Mouse (Mus musculus) heart, adult 2 months (tissue): ENCODE data around the gene Dkkl1. TPM values are rescaled to one million over a fixed set of nuclear protein-coding genes. Genes with fewer than 3 reads are reported as not detected.

Source experiments
- DNase-seq, 2 experiments: peaks; one replicate each; pipeline ENCODE4 v3.0.0; 2021
- H3K27ac ChIP-seq: fragments of 200-600 bp; 2 replicates; pipeline ENCODE4 v1.8.1; 2022
- H3K27me3 ChIP-seq: fragments of 200-500 bp; 2 replicates; pipeline ENCODE4 v1.6.1; 2012; ENCODE audit warnings: mild to moderate bottlenecking, low read length, inconsistent platforms, mixed read lengths; ENCODE audit not compliant: control insufficient read depth, insufficient read depth
- H3K36me3 ChIP-seq: fragments of 200-500 bp; 2 replicates; pipeline ENCODE4 v1.6.1; 2012; ENCODE audit warnings: low read length, inconsistent platforms; ENCODE audit not compliant: control insufficient read depth, insufficient read depth
- H3K4me1 ChIP-seq: fragments of 200-500 bp; 2 replicates; pipeline ENCODE4 v1.6.1; 2011; ENCODE audit warnings: low read length; ENCODE audit not compliant: control insufficient read depth, insufficient read depth
- H3K4me3 ChIP-seq: fragments of 200-600 bp; 2 replicates; pipeline ENCODE4 v1.8.1; 2022
- H3K79me2 ChIP-seq: fragments of 200-500 bp; replicated peaks from 2 replicates; pipeline ENCODE4 v1.6.1; 2012; ENCODE audit warnings: mild to moderate bottlenecking, inconsistent platforms, low read length, moderate library complexity, mixed read lengths; ENCODE audit not compliant: control insufficient read depth, insufficient read depth
- H3K9ac ChIP-seq: fragments of 200-500 bp; 2 replicates; pipeline ENCODE4 v1.6.1; 2012; ENCODE audit warnings: low read depth, mild to moderate bottlenecking, control low read depth, inconsistent platforms, low read length, mixed read lengths
- CTCF ChIP-seq: fragments of 200-600 bp; IDR thresholded peaks from 2 replicates; pipeline ENCODE4 v1.8.1; 2022; ENCODE audit warnings: antibody characterized with exemption, mild to moderate bottlenecking, moderate library complexity
- EP300 ChIP-seq: fragments of 200-500 bp; IDR thresholded peaks from 2 replicates; pipeline ENCODE4 v1.6.1; 2011; ENCODE audit warnings: low read depth, low read length, control low read depth; ENCODE audit not compliant: insufficient read depth
- POLR2A ChIP-seq: fragments of 200-500 bp; IDR thresholded peaks from 2 replicates; pipeline ENCODE4 v1.6.1; 2011; ENCODE audit warnings: mild to moderate bottlenecking, low read depth, low read length, control low read depth; ENCODE audit not compliant: insufficient read depth
- WGBS: fragments of 180-500 bp; shearing (Covaris S2); methylation state at CpG from one replicate; pipeline ENCODE4 v1.1.7; 2018; 5-methylcytosine and 5-hydroxymethylcytosine counted together
- intact Hi-C: fragments of 180-260 bp; cut with DNase I; formaldehyde crosslinking; loops from one replicate; pipeline ENCODE4 v1.15.1; 2025
- polyA plus RNA-seq: library from polyadenylated mRNA; depleted of rRNA; stranded (reverse); fragments of >200 nt; gene quantifications from 2 replicates; pipeline ENCODE4 v1.2.3, GENCODE M21; 2012
- total RNA-seq, 2 experiments: library from RNA; stranded (reverse); gene quantifications; 2 replicates each; pipeline ENCODE4 v1.2.3; 2021

Gene Dkkl1
- total and polyA plus RNA-seq, 3 experiments, result 0.37 TPM; not detected in 2

DNA sequence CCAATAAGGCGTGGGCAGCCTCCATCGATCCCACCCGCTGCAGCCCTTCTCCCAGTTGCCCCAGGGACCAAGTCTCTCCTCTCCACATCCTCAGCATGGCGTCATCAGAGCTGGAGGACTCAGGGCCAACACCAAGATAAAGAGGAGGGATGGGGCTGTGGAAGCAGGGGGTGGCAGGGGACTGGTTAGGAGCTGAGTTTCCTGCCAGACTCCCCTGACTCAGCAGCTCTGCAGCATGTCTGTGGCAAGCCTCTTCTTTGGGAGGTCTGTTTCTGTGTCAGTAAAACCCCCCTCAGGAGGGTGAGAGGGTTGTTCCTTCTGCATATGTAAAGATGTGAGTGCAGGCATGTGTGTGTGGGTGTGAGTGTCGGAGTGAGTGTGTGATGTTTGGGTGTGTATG, 15.0 kb downstream of the Dkkl1 start:
- Histone ChIP-seq H3K9ac (no peak overlapping the region), H3K27ac (no peak overlapping the region), H3K4me1 (no peaks in the 10 kb centered on the region; the same call in 1 of the 2 replicates), H3K79me2 (no peaks in the 10 kb centered on the region), H3K36me3 (no peaks in the 10 kb centered on the region), H3K4me3 (no peak overlapping the region), H3K27me3 (no peaks in the 10 kb centered on the region)
- WGBS, result 58% methylated on average over 5 of the region's 5 CpGs
- TF ChIP-seq POLR2A (no peak), EP300 (no peak), CTCF (no peak)
- intact Hi-C loops, result no loop called here
- no peak for DNase-seq

DNA sequence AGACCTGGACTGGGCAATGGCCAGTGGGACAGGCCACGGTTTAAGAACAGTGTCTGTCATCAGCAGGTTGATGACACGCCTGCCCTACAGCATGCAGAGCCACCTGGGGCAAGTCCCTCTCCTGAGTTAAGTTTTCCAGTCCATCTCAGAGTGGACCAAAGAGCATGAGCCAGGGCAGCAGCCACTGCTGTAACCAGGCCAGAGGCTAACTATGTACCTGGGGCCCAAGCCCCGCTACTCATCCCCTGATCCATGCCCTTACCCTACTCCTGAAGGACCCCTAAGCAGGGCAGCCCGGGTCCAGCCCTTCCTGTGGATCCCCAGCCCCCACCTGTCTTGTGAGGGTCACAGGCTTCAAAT, 15.8 kb downstream of the Dkkl1 start:
- Histone ChIP-seq H3K27ac (no peak overlapping the region), H3K9ac (no peak overlapping the region), H3K4me1 (no peaks in the 10 kb centered on the region; the same call in 1 of the 2 replicates), H3K79me2 (no peaks in the 10 kb centered on the region), H3K27me3 (no peaks in the 10 kb centered on the region), H3K4me3 (no peak overlapping the region), H3K36me3 (no peaks in the 10 kb centered on the region)
- TF ChIP-seq CTCF (no peak), POLR2A (no peak), EP300 (no peak)
- no peak for DNase-seq
- intact Hi-C loops, result no loop called here
- 82% methylated on average over 4 of the region's 4 CpGs for WGBS

DNA sequence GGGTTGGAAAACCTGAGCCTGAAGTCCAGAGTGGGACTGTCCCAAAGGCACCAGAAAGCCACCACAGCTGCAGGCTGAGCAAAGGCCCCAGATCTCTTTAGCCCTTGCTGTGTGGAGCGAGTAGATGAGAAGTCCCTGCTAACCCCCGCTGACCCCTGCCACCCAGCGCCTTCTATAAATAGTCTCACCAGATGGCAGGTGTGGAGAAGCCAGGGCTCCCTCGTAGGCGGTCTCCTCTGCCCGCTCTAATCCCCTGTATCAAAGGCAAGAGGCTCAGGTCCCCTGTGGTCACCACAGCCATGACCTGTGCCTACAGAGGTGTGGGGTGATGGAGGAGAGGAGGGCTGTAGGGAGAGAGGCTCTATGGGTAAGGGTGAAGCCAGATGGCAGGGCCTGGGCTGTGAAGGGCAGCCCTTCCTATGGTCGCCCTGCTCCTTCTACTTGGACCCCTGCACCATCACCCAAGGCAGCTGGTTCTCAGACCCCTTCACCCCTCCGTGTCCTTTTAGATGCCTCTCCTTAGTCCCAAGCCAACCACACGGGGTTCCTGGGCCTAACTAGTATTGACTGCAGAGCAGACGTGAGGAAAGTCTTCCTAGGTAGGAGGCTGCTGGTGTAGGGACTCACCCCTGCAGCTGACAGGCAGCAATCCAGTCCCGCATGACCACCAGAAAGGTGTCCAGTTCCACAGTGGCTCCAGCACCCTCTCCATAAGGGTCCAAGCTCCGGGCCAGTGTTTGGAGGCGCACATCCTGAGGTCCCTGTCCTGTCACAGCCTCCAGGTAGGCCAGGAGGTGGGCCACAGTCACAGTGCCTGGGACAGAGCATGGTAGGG, 16.4 kb downstream of the Dkkl1 start:
- Histone ChIP-seq H3K27me3 (no peaks in the 10 kb centered on the region), H3K9ac (no peak overlapping the region), H3K27ac (no peak overlapping the region), H3K79me2 (no peaks in the 10 kb centered on the region), H3K36me3 (no peaks in the 10 kb centered on the region), H3K4me3 (no peak overlapping the region), H3K4me1 (no peaks in the 10 kb centered on the region; the same call in 1 of the 2 replicates)
- 64% methylated on average over 13 of the region's 13 CpGs for WGBS
- DNase-seq, result no peak
- TF ChIP-seq POLR2A, result no peak
- TF ChIP-seq CTCF, result no peak
- TF ChIP-seq EP300, result no peak
- intact Hi-C loops, result no loop called here

DNA sequence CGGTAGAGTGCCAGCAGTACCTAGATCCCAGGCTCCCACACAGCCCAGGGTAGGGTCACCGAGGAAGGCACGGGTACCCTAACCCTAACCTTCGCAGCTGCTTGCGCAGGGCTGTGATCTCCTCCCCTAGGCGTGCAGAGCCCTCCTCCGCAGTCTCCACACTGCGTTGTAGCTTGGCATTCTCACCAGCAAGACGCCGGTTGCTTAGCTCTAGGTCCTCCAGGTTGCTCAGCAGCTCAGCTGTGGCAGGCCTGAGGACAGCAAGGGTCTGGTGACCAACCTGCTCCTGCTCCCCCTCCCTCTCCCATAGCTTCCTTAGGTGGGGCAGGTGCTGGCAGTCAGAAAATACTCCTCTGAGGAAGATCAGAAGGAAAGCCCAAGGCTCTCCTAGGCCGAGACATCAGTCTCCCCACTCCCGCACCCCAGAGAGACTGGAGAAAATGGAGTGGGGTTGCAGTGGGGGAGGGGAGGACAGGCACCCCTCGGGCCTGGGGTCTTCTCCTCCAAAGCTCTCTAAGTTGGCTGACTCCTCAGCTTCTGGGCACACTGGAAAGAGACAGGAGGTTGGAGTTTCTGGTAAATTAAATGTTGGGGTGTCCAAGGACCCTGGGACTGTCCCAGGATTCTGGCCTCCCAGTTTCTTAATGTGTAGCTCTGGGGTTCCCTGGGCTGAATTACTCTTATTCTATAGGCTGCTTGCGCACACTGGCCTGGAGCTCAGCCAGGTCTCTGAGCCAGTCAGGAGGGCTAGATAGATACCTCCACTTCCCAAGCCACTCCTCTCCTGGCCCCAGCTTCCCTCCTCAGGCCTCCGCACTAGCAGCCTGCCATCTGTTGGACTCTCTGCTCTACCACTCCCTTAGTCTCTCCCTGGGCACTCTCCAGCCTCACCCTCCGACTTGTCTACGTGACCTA, 17.8 kb downstream of the Dkkl1 start:
- TF ChIP-seq CTCF (no peak), POLR2A (no peak)
- WGBS, result 73% methylated on average over 17 of the region's 17 CpGs
- Histone ChIP-seq H3K27ac (no peak overlapping the region), H3K27me3 (no peaks in the 10 kb centered on the region), H3K9ac (no peak overlapping the region), H3K4me1 (no peaks in the 10 kb centered on the region; the same call in 1 of the 2 replicates), H3K36me3 (no peaks in the 10 kb centered on the region), H3K4me3 (no peak overlapping the region), H3K79me2 (no peaks in the 10 kb centered on the region)
- intact Hi-C loops, result no loop called here
- no peak for DNase-seq

DNA sequence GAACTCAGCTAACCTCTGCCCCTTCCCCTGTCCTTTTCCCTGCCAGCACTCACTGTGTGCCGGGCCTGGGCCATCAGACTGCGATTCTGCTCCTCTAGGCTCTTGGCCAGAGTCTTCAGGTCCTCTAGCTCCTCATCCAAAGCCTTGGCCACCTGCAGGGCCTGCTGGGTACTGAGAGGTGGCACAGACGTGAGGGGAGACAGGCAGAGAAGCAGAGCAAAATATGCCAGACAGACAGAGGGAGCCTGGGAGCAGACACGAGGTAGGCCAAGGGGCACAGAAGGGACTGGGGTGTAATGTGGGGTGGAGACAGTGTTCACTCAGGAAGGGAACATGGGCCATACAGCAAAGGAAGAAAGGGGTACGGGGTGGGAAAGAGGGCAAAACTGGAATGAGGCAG, 18.5 kb downstream of the Dkkl1 start:
- 0 out of 2 replicates have a peak, but pooled peaks cover 3% of the 10 kb centered on the region for H3K27me3 ChIP-seq
- 66% methylated on average over 5 of the region's 5 CpGs for WGBS
- H3K4me3 ChIP-seq, result no peak overlapping the region
- H3K27ac ChIP-seq, result no peak overlapping the region
- H3K36me3 ChIP-seq, result no peaks in the 10 kb centered on the region
- no peak for TF ChIP-seq EP300
- TF ChIP-seq POLR2A, result no peak
- no peak for TF ChIP-seq CTCF
- intact Hi-C loops, result no loop called here
- H3K9ac ChIP-seq, result no peak overlapping the region
- H3K4me1 ChIP-seq, result no peaks in the 10 kb centered on the region; the same call in 1 of the 2 replicates
- H3K79me2 ChIP-seq, result no peaks in the 10 kb centered on the region
- DNase-seq, result no peak
